Mouse (Mus musculus): ENCODE data around the gene Irx5.

DNA sequence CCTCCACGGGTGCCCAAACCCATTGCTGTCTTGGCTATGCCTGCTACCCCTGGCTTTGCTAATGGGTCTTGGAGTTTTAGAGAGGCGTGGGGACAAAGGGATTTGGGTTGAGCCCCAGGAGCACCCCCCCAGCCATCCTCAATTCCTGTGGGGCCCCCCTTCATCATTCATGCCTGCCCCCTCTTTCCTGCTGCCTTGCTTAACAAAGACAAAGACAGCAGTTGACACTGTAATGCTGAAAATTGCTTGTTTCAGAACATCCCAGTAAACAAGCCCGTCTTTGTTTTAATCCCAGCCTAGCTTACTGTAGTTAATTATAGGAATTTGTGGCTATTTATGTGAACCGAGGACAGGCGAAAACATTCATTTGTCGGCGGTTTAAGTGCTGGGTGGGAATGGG is 50.7 kb downstream of the Irx5 start:
- TF ChIP-seq CTCF (IDR thresholded peaks at IDR 0.05; ENCODE audit: insufficient read depth, low read depth, low read length) (no peak), POLR2A (IDR thresholded peaks at IDR 0.05; ENCODE audit: insufficient read depth, low read depth, low read length) (no peak)

All from olfactory bulb, adult 2 months (tissue).